Mouse (Mus musculus) natural killer cell, adult 2 months (primary cell): ENCODE results near the gene Mbtd1.
"Not testable (repeated sequence)": the region's sequence is repeated elsewhere in the genome, so short reads cannot be mapped to it uniquely, and the experiment has no call there.

Experiments used
- DNase-seq, 2 experiments: peaks; one replicate each; pipeline ENCODE4 v3.0.0; 2022; ENCODE audit warnings: low spot score in 2 of 2

The Mbtd1 gene

GRCm38 (mm10) chr11:93885572-93886410 lies at the start of gene Mbtd1, which contains the start of gene Utp18:
Gene Mbtd1 (plus strand): TSS chr11:93885852.
Gene Utp18 (minus strand): TSS chr11:93885766.
- DNase-seq: peak; percentile 97 to 98

GRCm38 (mm10) chr11:93847342-93847741 lies 38.3 kb upstream of the Mbtd1 start:
- DNase-seq: no peak

- no peak for DNase-seq
These were observed 33.1 kb upstream of the Mbtd1 start for GRCm38 (mm10) chr11:93852546-93852945.

DNA sequence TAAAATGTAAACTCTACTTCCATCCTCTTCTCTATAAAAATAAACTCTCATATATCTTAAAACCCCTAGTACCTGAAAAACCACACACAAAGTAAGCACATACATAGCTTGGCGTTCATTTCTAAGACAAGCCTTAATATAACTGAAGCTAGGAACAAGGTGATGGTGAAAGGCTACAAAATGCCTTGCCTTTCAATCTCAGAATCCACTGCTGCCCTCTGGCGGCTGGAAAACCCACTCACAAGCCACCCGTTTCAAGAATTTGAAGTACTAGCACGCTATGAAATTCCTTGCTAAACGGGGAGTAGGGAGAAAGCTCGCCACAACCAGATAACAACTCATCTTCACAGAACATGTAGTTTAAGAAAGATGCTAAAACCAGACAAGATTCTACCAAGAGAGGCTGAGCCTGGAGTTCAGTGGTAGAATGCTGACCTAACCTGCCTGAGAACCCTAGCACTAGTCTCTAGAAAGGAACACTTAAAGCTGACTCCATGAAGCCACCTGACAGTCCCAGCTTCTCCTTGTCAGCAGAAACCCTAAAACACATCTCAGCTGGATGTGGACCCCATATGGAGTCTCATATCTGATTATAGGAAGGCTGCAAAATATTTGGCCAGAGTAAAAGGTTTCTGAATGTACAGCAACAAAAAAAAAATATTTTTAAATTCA lies 29.2 kb upstream of the Mbtd1 start:
- peak; percentile 23 to 36 for DNase-seq

DNA sequence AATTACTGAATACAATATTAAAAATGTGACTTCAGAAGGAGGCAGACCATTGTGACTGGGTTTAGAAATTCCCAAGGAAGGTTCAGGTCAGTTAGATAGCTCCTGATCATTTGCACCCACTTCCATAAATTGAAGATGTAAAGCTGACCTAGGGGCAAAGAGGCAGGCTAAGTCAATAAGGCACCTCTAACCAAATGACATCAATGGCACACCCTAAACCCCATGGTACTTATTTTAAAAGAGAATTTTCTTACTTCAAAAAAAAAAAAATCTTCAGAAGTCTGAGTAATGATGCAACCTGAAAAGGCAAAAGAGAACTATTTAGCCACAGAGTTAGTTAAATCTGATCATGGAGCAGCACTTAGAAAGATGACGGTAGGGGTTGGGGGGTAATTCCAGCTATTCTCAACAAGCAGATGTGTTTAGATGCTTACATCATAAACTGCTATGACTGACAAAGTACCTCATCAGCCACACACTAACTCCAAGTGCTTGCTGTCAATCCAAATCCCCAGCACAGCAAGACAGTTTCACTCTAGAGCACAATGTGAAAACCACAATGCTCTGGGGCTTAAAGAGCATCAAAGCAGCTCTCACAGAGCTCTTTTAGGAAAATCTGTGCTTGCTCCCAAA lies 25.0 kb upstream of the Mbtd1 start:
- DNase-seq: no peak

DNA sequence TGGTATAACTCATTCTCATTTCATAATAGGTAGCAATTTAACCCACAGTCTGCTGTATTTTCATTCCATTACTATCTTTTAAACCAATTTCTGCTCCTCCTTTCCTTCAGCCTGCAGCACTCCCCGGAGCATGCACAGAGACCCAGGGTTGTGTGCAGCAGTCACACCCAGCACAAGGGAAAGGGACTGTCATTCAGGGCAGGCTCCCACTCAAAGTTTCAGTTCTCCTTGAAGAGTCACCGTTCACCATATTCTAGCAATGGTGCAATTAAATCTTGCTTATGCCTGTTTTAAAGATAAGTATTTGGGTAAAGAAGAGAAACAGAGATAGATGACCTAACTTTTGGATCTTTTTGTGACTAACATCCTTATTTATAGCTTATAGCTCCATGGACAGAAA lies 24.5 kb upstream of the Mbtd1 start:
- DNase-seq: no peak

DNA sequence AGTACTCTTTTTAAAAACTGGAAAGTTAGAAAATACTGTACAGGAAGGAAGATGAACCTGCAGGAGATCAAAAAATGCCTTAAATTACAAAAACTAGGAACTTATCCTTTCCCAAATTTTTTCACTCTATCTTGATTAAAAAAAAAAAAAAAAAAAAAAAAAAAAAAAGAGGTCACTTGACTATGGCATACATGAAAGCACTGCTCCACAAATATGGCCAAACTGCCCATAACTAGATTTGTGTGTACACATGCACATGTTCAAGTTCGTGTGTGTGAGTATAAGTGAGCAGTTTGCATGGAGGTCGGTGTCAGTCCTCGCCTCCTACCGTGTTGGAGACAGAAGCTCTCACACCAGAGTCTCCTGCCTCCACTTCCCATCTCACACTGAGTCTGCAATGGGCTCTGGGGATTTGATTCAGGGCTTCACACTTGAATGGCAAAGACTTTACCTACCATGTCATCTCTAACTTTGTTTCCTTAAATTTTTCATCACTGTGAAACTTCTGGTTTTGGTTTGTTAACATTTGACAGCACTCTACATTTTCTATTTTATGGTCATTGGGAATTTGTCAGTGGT lies 23.5 kb upstream of the Mbtd1 start:
- no peak for DNase-seq

- no peak for DNase-seq
These were observed 23.0 kb upstream of the Mbtd1 start for GRCm38 (mm10) chr11:93862638-93863037.

DNA sequence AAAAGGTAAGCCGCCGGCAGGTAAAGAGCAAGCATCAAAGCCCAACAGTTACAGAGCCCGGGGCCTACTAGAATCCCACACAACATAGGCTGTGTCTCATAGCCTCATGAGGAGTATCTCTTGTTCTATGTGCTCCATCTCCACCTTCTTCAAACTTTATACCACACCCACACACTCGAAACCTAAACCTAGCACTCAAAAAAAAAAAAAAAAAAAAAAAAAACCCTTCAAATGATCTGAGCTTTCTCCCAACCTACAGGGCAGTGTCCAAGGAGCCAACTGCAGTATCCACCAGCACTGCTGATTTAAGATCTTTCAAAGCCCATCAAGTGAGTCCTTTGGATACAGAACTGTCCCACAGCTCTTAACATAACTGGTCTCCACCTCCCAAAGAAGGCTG lies 1.6 kb upstream of the Mbtd1 start:
- no peak for DNase-seq

DNA sequence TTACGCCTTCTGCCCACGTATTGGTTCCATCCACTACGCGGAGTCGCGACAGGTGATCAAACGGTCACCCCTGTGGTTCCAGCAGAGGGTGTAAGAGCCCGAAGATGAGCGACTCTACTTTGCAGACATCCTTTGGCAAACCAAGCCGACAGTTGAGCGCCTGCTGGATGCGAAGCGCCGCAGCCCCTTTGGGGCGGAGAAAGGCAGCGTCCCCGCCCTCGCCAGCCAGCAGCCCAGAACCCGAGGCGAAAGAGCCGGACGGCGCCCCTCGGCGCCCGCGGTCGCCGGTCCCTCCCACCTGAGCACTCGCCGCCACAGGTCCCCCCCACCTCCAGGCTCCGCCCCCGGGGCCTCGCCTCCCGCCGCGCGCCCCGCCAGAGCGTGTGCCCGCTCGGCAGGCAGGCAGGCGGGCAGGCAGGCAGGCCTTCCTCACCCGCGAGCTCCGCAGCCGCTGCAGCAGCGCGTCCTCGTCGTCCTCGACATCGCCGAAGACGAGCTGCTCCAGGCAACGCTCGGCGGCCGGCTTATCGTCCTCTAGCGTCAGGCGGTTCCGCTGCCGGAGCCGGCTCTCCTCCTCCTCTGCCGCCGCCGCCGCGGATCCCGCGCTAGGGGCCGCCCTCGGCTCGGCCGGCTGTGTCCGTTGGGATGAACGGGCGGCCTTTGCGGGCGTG lies 616 bp upstream of the Mbtd1 start:
- DNase-seq: peak; percentile 64 to 78

- DNase-seq: peak; percentile 5 to 29
These were observed 893 bp downstream of the Mbtd1 start for GRCm38 (mm10) chr11:93886411-93887079.

DNA sequence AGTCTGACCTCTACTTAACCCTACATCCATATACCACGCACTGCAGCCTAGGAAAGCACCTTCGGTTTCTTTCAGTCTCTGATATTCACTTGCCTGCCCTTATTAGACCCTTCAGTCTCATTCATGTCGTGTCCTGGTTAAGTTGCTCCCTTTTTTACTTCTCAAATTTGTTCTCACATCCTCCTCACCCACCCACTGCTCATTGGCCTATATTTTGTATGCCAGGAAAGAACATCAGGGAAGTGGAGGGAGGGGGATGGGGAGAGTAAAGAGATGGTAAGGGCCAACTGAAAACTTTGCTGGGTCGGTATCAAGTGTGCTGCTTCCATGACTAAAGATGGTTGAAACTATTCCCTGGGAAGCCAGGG lies 1.4 kb downstream of the Mbtd1 start:
- peak; percentile 20 to 26 for DNase-seq

GRCm38 (mm10) chr11:93897732-93898131 lies 12.1 kb downstream of the Mbtd1 start:
- no peak for DNase-seq

GRCm38 (mm10) chr11:93906834-93907233 lies 21.2 kb downstream of the Mbtd1 start:
- DNase-seq: no peak

DNA sequence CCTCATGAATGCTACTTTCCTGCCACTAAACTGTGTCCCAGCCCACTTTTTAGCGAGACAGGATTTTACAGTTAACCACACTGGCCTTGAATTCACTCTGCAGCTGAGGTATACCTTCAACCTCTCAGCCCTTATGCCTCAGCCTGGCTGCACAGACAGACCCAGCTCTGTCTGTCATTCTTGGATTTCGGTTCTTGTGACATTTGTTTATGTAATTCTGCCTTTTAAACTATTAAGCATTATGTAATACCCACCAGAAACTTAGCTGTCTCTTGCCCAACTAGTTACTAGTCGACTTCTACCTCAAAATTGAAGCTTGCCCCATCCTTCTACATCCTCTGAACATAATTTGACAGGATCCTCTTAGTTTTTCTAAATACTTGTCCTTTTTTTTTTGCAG lies 22.2 kb downstream of the Mbtd1 start:
- DNase-seq: no peak

DNA sequence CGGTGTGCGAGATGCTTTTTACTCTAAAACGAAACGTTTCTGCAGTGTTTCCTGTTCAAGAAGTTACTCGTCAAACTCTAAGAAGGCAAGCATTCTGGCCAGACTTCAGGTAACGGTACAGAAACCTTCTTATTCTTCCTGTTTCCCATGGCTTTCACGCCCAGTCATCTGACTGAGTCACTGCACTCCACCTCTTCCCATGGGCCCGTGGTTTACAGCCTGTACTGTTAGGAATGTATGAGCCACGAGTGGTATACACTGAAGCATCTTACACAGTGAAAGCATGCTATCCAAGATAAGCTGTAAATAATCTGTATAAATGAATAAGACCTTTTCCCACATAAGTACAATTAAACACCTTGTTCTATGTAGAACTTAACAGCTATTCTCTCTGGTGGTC lies 23.2 kb downstream of the Mbtd1 start:
- no peak for DNase-seq

- DNase-seq: no peak
These were observed 26.0 kb downstream of the Mbtd1 start for GRCm38 (mm10) chr11:93911603-93912002.

- not testable (repeated sequence) for DNase-seq
These were observed 29.4 kb downstream of the Mbtd1 start for GRCm38 (mm10) chr11:93915019-93915418.

GRCm38 (mm10) chr11:93929106-93929505 lies 43.5 kb downstream of the Mbtd1 start:
- no peak for DNase-seq

- DNase-seq: peak in 1 of 2 experiments; percentile 40
These were observed 55.3 kb downstream of the Mbtd1 start for GRCm38 (mm10) chr11:93940906-93941305.

GRCm38 (mm10) chr11:93944986-93945385 lies 59.3 kb downstream of the Mbtd1 start:
- no peak for DNase-seq
